In genomic region chr9:48494817-48495547, GRCm38 (mm10) we compare ENCODE assay signal across 8 mouse cellular contexts. TPM values are rescaled to one million over a fixed set of nuclear protein-coding genes. Genes with fewer than 3 reads are reported as not detected.
DNase-seq lines count a peak whose midpoint lies in the region; ATAC-seq lines count a peak whose summit lies in the region.

TSS of gene Rbm7 (minus strand) at chr9:48495299.
TSS of gene Gm5617 (plus strand) at chr9:48495442.

- H3K9ac ChIP-seq in intestine, embryonic 14.5 days (ENCODE audit: low read length): peak within 1 kb of the TSS; percentile 92

- under 1% methylated on average over 72 of the region's 72 CpGs for WGBS in intestine, embryonic 14.5 days

- H3K9me3 ChIP-seq in intestine, embryonic 14.5 days (ENCODE audit: control insufficient read depth, low read length): no peaks in the 10 kb centered on the region

- H3K4me3 ChIP-seq in intestine, embryonic 14.5 days (ENCODE audit: low read depth, low read length): peak within 1 kb of the TSS; percentile 96

- peak; percentile 99 for ATAC-seq in intestine, embryonic 14.5 days (replicated peaks; ENCODE audit: low FRiP score, low TSS enrichment, low read depth)

- H3K4me1 ChIP-seq in intestine, embryonic 14.5 days (replicated peaks; ENCODE audit: control insufficient read depth, insufficient read depth, low read length): 0 out of 2 replicates have a peak, but pooled peaks cover 8% of the 10 kb centered on the region

- peak; percentile 91 for DNase-seq in adrenal gland, adult 18-20 months (ENCODE audit: low spot score in 2 of 2)
- peak; percentile 99 for DNase-seq in embryo, embryonic 11 days
- peak; percentile 94 for DNase-seq in gastrocnemius, postnatal 25 days
- DNase-seq in intestine, embryonic 14.5 days (ENCODE audit: low spot score): peak; percentile 95
- DNase-seq in left cerebral cortex, postnatal 14 days (ENCODE audit: low spot score in 2 of 2): peak; percentile 94 to 96
- DNase-seq in mesoderm, embryonic 11.5 days (ENCODE audit: low read depth, low spot score): peak; percentile 96
- DNase-seq in right cerebral cortex, postnatal 36 days (ENCODE audit: low spot score in 2 of 2): peak; percentile 92 to 93
- DNase-seq in MN1 (ENCODE audit: low spot score): no peak

- peak within 1 kb of the TSS; percentile 67 for H3K4me2 ChIP-seq in intestine, embryonic 14.5 days (ENCODE audit: low read length)

- H3K27me3 ChIP-seq in intestine, embryonic 14.5 days (replicated peaks; ENCODE audit: control insufficient read depth, insufficient read depth, low read length): no peaks in the 10 kb centered on the region

- intact Hi-C loops in left cerebral cortex, postnatal 14 days (cut with DNase I): loop anchor here (2.0 to 5.0 kb wide), 2 partner anchors 14 to 67 kb away; partner anchors contain the start of gene Rexo2

- H3K36me3 ChIP-seq in intestine, embryonic 14.5 days (ENCODE audit: control insufficient read depth, insufficient read depth, low read length): peaks cover 38% of the 10 kb centered on the region

- peak within 1 kb of the TSS; percentile 90 for H3K27ac ChIP-seq in intestine, embryonic 14.5 days (ENCODE audit: low read depth)

RNA-seq across cellular contexts. Expression of gene Rbm7, which starts in this region (rescaled TPM):
- 10 to 100 TPM; 71.5 to 78.9 TPM for total RNA-seq in adrenal gland, adult 18-20 months (2021)
- 10 to 100 TPM; 13.6 to 14.4 TPM for total RNA-seq in gastrocnemius, postnatal 25 days (2021)
- polyA plus RNA-seq in intestine, embryonic 14.5 days (2014; fragmentation: Nextera tagmentation; extraction: Ambion mirVana): 109 and 121 TPM in 2 replicates
- total RNA-seq in left cerebral cortex, postnatal 14 days (2021): 10 to 100 TPM; 32.1 to 35.9 TPM

RNA-seq across cellular contexts. Expression of gene Gm5617, which starts in this region (rescaled TPM):
- total RNA-seq in adrenal gland, adult 18-20 months (2021): 10 to 100 TPM; 43.0 to 45.3 TPM
- 1 to 10 TPM; 6.6 to 8.5 TPM for total RNA-seq in gastrocnemius, postnatal 25 days (2021)
- polyA plus RNA-seq in intestine, embryonic 14.5 days (2014; fragmentation: Nextera tagmentation; extraction: Ambion mirVana): 32.1 and 32.6 TPM in 2 replicates
- total RNA-seq in left cerebral cortex, postnatal 14 days (2021): 10 to 100 TPM in 1 of 2 experiments, 1 to 10 TPM in 1; 9.0 to 11.4 TPM
